Mouse (Mus musculus): Measurements from ENCODE around the gene Zfp553. TPM values are rescaled to one million over a fixed set of nuclear protein-coding genes. Genes with fewer than 3 reads are reported as not detected.
A peak's percentile ranks its signal among the peaks of the same experiment; 100 is the strongest.

Zfp553 gene
- polyA plus RNA-seq (2015; fragmentation: Nextera tagmentation; extraction: Ambion mirVana) = 5.7 and 5.9 TPM in 2 replicates

- peak within 1 kb of the TSS; percentile 91 for H3K27ac ChIP-seq (ENCODE audit: low read length)
- H3K9ac ChIP-seq (ENCODE audit: low read depth, low read length) = peak within 1 kb of the TSS; percentile 95
- H3K4me3 ChIP-seq (ENCODE audit: low read depth, low read length) = peak within 1 kb of the TSS; percentile 92
- H3K36me3 ChIP-seq (ENCODE audit: control insufficient read depth, insufficient read depth) = peaks cover 18% of the 10 kb centered on the region
- H3K27me3 ChIP-seq (ENCODE audit: control insufficient read depth, insufficient read depth, low read depth, low read length) = no peaks in the 10 kb centered on the region
- H3K4me2 ChIP-seq (ENCODE audit: low read depth, low read length) = peak within 1 kb of the TSS; percentile 76
- WGBS (ENCODE audit: insufficient replicate concordance) = under 1% methylated on average over 64 of the region's 64 CpGs
- H3K9me3 ChIP-seq (replicated peaks; ENCODE audit: control insufficient read depth, low read length) = no peaks in the 10 kb centered on the region
- ATAC-seq (ENCODE audit: low read depth) = peak; percentile 84
- peaks cover 22% of the 10 kb centered on the region for H3K4me1 ChIP-seq (ENCODE audit: control insufficient read depth, low read depth, low read length)
These were observed at the start of gene Zfp553, which contains the start of gene Sept1 for GRCm38 (mm10) chr7:127232622-127233367. Gene Zfp553, plus strand, starts transcription at chr7:127233061. Gene Sept1, minus strand, starts transcription at chr7:127233130.

- no peaks in the 10 kb centered on the region for H3K9me3 ChIP-seq (replicated peaks; ENCODE audit: control insufficient read depth, low read length)
- H3K4me2 ChIP-seq (ENCODE audit: low read depth, low read length) = 0 out of 2 replicates have a peak overlapping the region, but pooled peaks have one; percentile 19
- ATAC-seq (ENCODE audit: low read depth) = peak; percentile 84
- peak overlapping the region; percentile 76 for H3K27ac ChIP-seq (ENCODE audit: low read length)
- H3K4me3 ChIP-seq (ENCODE audit: low read depth, low read length) = no peak overlapping the region
- H3K36me3 ChIP-seq (ENCODE audit: control insufficient read depth, insufficient read depth) = no peaks in the 10 kb centered on the region
- H3K4me1 ChIP-seq (ENCODE audit: control insufficient read depth, low read depth, low read length) = peaks cover 22% of the 10 kb centered on the region
- 13% methylated on average over 8 of the region's 8 CpGs for WGBS (ENCODE audit: insufficient replicate concordance)
- no peak overlapping the region for H3K9ac ChIP-seq (ENCODE audit: low read depth, low read length)
- no peaks in the 10 kb centered on the region for H3K27me3 ChIP-seq (ENCODE audit: control insufficient read depth, insufficient read depth, low read depth, low read length)
These were observed 49.5 kb upstream of the Zfp553 start for GRCm38 (mm10) chr7:127183345-127183744.

GRCm38 (mm10) chr7:127183828-127184227 lies 49.0 kb upstream of the Zfp553 start:
- 42% methylated on average over 6 of the region's 6 CpGs for WGBS (ENCODE audit: insufficient replicate concordance)
- H3K4me1 ChIP-seq (ENCODE audit: control insufficient read depth, low read depth, low read length) = peaks cover 22% of the 10 kb centered on the region

GRCm38 (mm10) chr7:127184720-127185119 lies 48.1 kb upstream of the Zfp553 start:
- no peak overlapping the region for H3K27ac ChIP-seq (ENCODE audit: low read length)
- H3K4me3 ChIP-seq (ENCODE audit: low read depth, low read length) = no peak overlapping the region
- 20% methylated on average over 1 of the region's 1 CpGs for WGBS (ENCODE audit: insufficient replicate concordance)
- no peaks in the 10 kb centered on the region for H3K36me3 ChIP-seq (ENCODE audit: control insufficient read depth, insufficient read depth)
- no peaks in the 10 kb centered on the region for H3K9me3 ChIP-seq (replicated peaks; ENCODE audit: control insufficient read depth, low read length)
- no peaks in the 10 kb centered on the region for H3K27me3 ChIP-seq (ENCODE audit: control insufficient read depth, insufficient read depth, low read depth, low read length)
- ATAC-seq (ENCODE audit: low read depth) = no peak
- peaks cover 22% of the 10 kb centered on the region for H3K4me1 ChIP-seq (ENCODE audit: control insufficient read depth, low read depth, low read length)
- no peak overlapping the region for H3K4me2 ChIP-seq (ENCODE audit: low read depth, low read length)
- no peak overlapping the region for H3K9ac ChIP-seq (ENCODE audit: low read depth, low read length)

More at GRCm38 (mm10) chr7:127183828-127184227, 49.0 kb upstream of the Zfp553 start:
- no peaks in the 10 kb centered on the region for H3K27me3 ChIP-seq (ENCODE audit: control insufficient read depth, insufficient read depth, low read depth, low read length)
- H3K9me3 ChIP-seq (replicated peaks; ENCODE audit: control insufficient read depth, low read length) = no peaks in the 10 kb centered on the region
- no peak overlapping the region for H3K4me3 ChIP-seq (ENCODE audit: low read depth, low read length)
- 0 out of 2 replicates have a peak overlapping the region, but pooled peaks have one; percentile 24 for H3K9ac ChIP-seq (ENCODE audit: low read depth, low read length)
- no peaks in the 10 kb centered on the region for H3K36me3 ChIP-seq (ENCODE audit: control insufficient read depth, insufficient read depth)
- H3K27ac ChIP-seq (ENCODE audit: low read length) = peak overlapping the region; percentile 50
- ATAC-seq (ENCODE audit: low read depth) = peak; percentile 76
- H3K4me2 ChIP-seq (ENCODE audit: low read depth, low read length) = 0 out of 2 replicates have a peak overlapping the region, but pooled peaks have one; percentile 19

- 42% methylated on average over 3 of the region's 3 CpGs for WGBS (ENCODE audit: insufficient replicate concordance)
- H3K27me3 ChIP-seq (ENCODE audit: control insufficient read depth, insufficient read depth, low read depth, low read length) = no peaks in the 10 kb centered on the region
- ATAC-seq (ENCODE audit: low read depth) = no peak
- H3K36me3 ChIP-seq (ENCODE audit: control insufficient read depth, insufficient read depth) = no peaks in the 10 kb centered on the region
- H3K9ac ChIP-seq (ENCODE audit: low read depth, low read length) = no peak overlapping the region
- no peak overlapping the region for H3K27ac ChIP-seq (ENCODE audit: low read length)
- peaks cover 22% of the 10 kb centered on the region for H3K4me1 ChIP-seq (ENCODE audit: control insufficient read depth, low read depth, low read length)
- H3K4me3 ChIP-seq (ENCODE audit: low read depth, low read length) = no peak overlapping the region
- H3K9me3 ChIP-seq (replicated peaks; ENCODE audit: control insufficient read depth, low read length) = no peaks in the 10 kb centered on the region
- H3K4me2 ChIP-seq (ENCODE audit: low read depth, low read length) = no peak overlapping the region
These were observed 47.3 kb upstream of the Zfp553 start for GRCm38 (mm10) chr7:127185601-127186000.

- Histone ChIP-seq H3K9ac (ENCODE audit: low read depth, low read length) (no peak overlapping the region), H3K27me3 (ENCODE audit: control insufficient read depth, insufficient read depth, low read depth, low read length) (no peaks in the 10 kb centered on the region), H3K36me3 (ENCODE audit: control insufficient read depth, insufficient read depth) (peaks cover 7% of the 10 kb centered on the region; the same call in 1 of the 2 replicates), H3K4me1 (ENCODE audit: control insufficient read depth, low read depth, low read length) (peaks cover 22% of the 10 kb centered on the region), H3K4me2 (ENCODE audit: low read depth, low read length) (no peak overlapping the region), H3K9me3 (replicated peaks; ENCODE audit: control insufficient read depth, low read length) (no peaks in the 10 kb centered on the region), H3K4me3 (ENCODE audit: low read depth, low read length) (no peak overlapping the region), H3K27ac (ENCODE audit: low read length) (no peak overlapping the region)
- WGBS (ENCODE audit: insufficient replicate concordance) = 67% methylated on average over 10 of the region's 10 CpGs
- ATAC-seq (ENCODE audit: low read depth) = no peak
These were observed 45.5 kb upstream of the Zfp553 start for GRCm38 (mm10) chr7:127187351-127187750.

DNA sequence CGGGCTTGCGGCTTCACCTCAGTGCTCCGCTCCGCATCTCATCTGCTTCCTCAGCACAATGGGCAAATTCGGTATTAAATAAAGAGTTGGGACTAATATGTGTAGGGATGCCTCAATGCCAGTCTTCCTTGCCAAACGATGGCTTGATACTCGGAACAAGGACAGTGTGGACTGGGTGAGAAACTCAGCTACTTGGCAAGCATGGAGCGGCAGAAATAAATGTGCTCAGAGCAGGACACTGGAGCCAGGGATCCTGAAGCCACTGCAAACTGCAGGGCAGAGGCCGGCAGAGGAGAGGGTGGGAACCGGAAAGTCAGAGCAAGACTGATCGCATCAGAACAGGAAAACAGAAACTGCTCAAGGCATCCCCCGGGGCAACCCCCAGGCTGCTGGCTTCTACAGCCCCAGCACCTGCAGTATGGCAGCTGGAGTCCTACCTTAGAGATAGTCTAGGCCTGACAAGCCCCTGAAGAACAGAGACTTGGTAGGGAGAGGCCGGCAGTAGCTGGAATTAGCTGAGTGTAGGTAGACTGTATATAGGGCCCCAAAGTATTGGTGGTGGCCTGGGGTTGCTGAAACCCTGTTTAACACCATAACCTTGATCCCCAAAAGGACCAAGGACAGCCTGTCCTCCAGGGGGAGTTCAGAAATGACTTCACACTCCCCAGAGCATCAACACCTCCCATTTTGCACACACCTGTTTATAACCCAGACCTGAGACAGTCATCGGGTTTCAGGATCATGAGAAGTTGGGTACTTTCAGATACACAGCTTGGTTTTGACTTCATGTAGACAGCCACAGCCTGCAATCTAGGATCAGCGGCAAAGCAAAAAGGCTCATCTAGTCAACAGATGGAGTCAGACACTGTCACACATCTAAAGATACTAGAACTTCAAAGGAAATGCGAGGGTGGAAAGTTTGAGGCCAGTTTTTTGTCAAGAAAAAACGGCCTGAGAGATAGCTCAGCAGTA lies 44.3 kb upstream of the Zfp553 start:
- Histone ChIP-seq H3K9me3 (replicated peaks; ENCODE audit: control insufficient read depth, low read length) (no peaks in the 10 kb centered on the region), H3K27me3 (ENCODE audit: control insufficient read depth, insufficient read depth, low read depth, low read length) (no peaks in the 10 kb centered on the region), H3K36me3 (ENCODE audit: control insufficient read depth, insufficient read depth) (peaks cover 16% of the 10 kb centered on the region), H3K4me2 (ENCODE audit: low read depth, low read length) (no peak overlapping the region), H3K4me1 (ENCODE audit: control insufficient read depth, low read depth, low read length) (peaks cover 10% of the 10 kb centered on the region), H3K9ac (ENCODE audit: low read depth, low read length) (no peak overlapping the region), H3K4me3 (ENCODE audit: low read depth, low read length) (no peak overlapping the region), H3K27ac (ENCODE audit: low read length) (no peak overlapping the region)
- ATAC-seq (ENCODE audit: low read depth) = no peak
- 60% methylated on average over 17 of the region's 17 CpGs for WGBS (ENCODE audit: insufficient replicate concordance)

DNA sequence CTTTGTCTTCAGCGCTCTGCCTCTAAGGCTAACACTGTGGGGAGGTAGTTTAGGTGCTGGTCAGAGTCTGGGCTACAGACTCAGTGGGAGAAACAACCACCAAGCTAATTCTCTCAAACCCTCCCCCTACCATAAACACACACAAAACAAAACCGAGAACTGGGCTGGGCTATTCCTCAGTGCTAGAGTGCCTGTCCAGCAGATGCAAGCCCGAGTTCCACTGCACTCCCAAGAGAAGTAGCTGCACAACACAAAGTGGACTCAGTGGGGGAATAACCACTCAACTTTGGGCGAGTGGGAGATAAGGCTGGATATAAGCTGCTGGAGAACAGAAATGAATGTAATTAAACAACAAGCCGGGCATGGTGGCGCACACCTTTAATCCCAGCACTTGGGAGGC lies 42.2 kb upstream of the Zfp553 start:
- no peak overlapping the region for H3K27ac ChIP-seq (ENCODE audit: low read length)
- no peaks in the 10 kb centered on the region for H3K27me3 ChIP-seq (ENCODE audit: control insufficient read depth, insufficient read depth, low read depth, low read length)
- H3K4me1 ChIP-seq (ENCODE audit: control insufficient read depth, low read depth, low read length) = peaks cover 11% of the 10 kb centered on the region
- no peak overlapping the region for H3K9ac ChIP-seq (ENCODE audit: low read depth, low read length)
- H3K36me3 ChIP-seq (ENCODE audit: control insufficient read depth, insufficient read depth) = peaks cover 23% of the 10 kb centered on the region
- no peaks in the 10 kb centered on the region for H3K9me3 ChIP-seq (replicated peaks; ENCODE audit: control insufficient read depth, low read length)
- no peak overlapping the region for H3K4me3 ChIP-seq (ENCODE audit: low read depth, low read length)
- no peak for ATAC-seq (ENCODE audit: low read depth)
- WGBS (ENCODE audit: insufficient replicate concordance) = 73% methylated on average over 6 of the region's 6 CpGs
- H3K4me2 ChIP-seq (ENCODE audit: low read depth, low read length) = no peak overlapping the region
